Mouse (Mus musculus) T-helper 17 cell (primary cell): ENCODE measurements around the gene Clec2l.

ENCODE experiments used
- in situ Hi-C, 2 experiments: fragments of 300-600 bp; cut with MboI, MseI; formaldehyde crosslinking; loops; 1 replicate in 1 of 2; 2 replicates in 1 of 2; pipeline ENCODE4 v1.15.1; 2025; ENCODE audit warnings: high pct_unique_total_duplicates in 2 of 2

Gene Clec2l

GRCm38 (mm10) chr6:38713957-38714898, 51.4 kb downstream of the Clec2l start:
- in situ Hi-C loops = no loop called here

- in situ Hi-C loops = no loop called here
Measured at GRCm38 (mm10) chr6:38715881-38716280, 53.0 kb downstream of the Clec2l start.

- in situ Hi-C loops = no loop called here
Measured at GRCm38 (mm10) chr6:38718625-38719024, 55.8 kb downstream of the Clec2l start.

- in situ Hi-C loops = no loop called here
Measured at GRCm38 (mm10) chr6:38719229-38719628, 56.4 kb downstream of the Clec2l start.

- in situ Hi-C loops = no loop called here
Measured at GRCm38 (mm10) chr6:38721361-38721760, 58.5 kb downstream of the Clec2l start.

- in situ Hi-C loops = no loop called here
Measured at GRCm38 (mm10) chr6:38725515-38725914, 62.6 kb downstream of the Clec2l start.
